In the genomic region with DNA sequence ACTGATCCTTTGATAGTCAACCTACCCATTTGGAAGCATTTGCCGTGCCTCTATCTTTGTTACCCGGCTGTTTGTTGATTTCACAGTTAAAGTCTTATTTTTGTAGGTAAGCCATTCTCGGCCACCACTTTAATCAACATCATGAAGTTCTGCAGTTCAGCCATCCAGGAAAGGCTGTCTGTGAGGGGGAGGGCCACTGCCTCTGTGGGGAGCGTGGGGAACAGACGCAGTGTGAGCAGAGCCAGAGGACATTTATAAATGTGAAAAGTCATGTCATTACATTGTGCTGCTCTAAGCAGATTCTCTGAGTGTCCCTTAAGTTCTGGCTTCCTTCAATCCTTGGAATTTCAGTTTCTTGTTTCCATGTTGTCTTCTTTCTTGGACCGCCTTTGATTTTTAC, we compare ENCODE assay signal across 31 mouse cellular contexts. TPM values are rescaled to one million over a fixed set of nuclear protein-coding genes. Genes with fewer than 3 reads are reported as not detected.
"Had no signal": no experiment of that assay in that cellular context is flagged by ENCODE, and none has a peak within 500 bp of the region (broad histone marks: within the 10 kb centered on the region; RNA-seq: fewer than 3 reads in every experiment).

No protein-coding gene starts in this region.

- H3K4me1 ChIP-seq: intestine, embryonic 15.5 days; stomach, embryonic 15.5 days had no signal

- H3K27me3 ChIP-seq: intestine, embryonic 15.5 days; limb, embryonic 13.5 days; midbrain, embryonic 13.5 days; neural tube, embryonic 13.5 days; stomach, embryonic 15.5 days had no signal

- DNase-seq: kidney, adult 11 months; kidney, adult 8-10 months; kidney, postnatal 25 days; layer of hippocampus, adult 9-11 months; lung, embryonic 14.5 days; retina, postnatal 1 day; thymus, postnatal 36 days had no signal

- H3K36me3 ChIP-seq: intestine, embryonic 15.5 days; limb, embryonic 10.5 days; limb, embryonic 13.5 days; midbrain, embryonic 10.5 days; midbrain, embryonic 13.5 days; neural tube, embryonic 13.5 days; stomach, embryonic 15.5 days had no signal

- H3K4me3 ChIP-seq: intestine, embryonic 15.5 days; layer of hippocampus, adult 2 months; limb, embryonic 10.5 days; limb, embryonic 13.5 days; megakaryocyte, embryonic 14.5 days; midbrain, embryonic 10.5 days; midbrain, embryonic 13.5 days; myocyte; neural tube, embryonic 13.5 days; stomach, embryonic 15.5 days had no signal

- H3K9me3 ChIP-seq: intestine, embryonic 15.5 days; limb, embryonic 10.5 days; limb, embryonic 13.5 days; midbrain, embryonic 10.5 days; midbrain, embryonic 13.5 days; neural tube, embryonic 13.5 days; stomach, embryonic 15.5 days had no signal

- H3K4me2 ChIP-seq: intestine, embryonic 15.5 days; limb, embryonic 13.5 days; lung, embryonic 14.5 days; midbrain, embryonic 13.5 days; neural tube, embryonic 13.5 days; stomach, embryonic 15.5 days had no signal

- H3K9ac ChIP-seq: intestine, embryonic 15.5 days; limb, embryonic 13.5 days; liver, embryonic 14.5 days; lung, embryonic 14.5 days; midbrain, embryonic 13.5 days; neural tube, embryonic 13.5 days; stomach, embryonic 15.5 days had no signal

- ATAC-seq: intestine, embryonic 15.5 days; lung, postnatal 0 days; midbrain, embryonic 13.5 days; midbrain, embryonic 16.5 days had no signal

- H3K27ac ChIP-seq: intestine, embryonic 15.5 days; kidney, postnatal 0 days; layer of hippocampus, adult 2 months; limb, embryonic 10.5 days; limb, embryonic 13.5 days; liver, embryonic 14.5 days; midbrain, embryonic 10.5 days; midbrain, embryonic 13.5 days; neural tube, embryonic 13.5 days; stomach, embryonic 15.5 days had no signal

RNA-seq across cellular contexts. Expression of a gene that starts 5.4 kb away (rescaled TPM):
- total RNA-seq: layer of hippocampus, adult 2 months; layer of hippocampus, postnatal 25 days; left cerebral cortex, adult 18-20 months; left cerebral cortex, postnatal 25 days; liver, adult 2 months; monocyte, adult 5-6 weeks; neutrophil, adult 5-6 weeks had no signal
- polyA plus RNA-seq: intestine, embryonic 15.5 days; kidney, postnatal 0 days; large intestine, adult 2 months; limb, embryonic 10.5 days; limb, embryonic 13.5 days; liver, adult 2 months; liver, embryonic 14.5 days; lung, embryonic 14.5 days; lung, postnatal 0 days; midbrain, embryonic 10.5 days; midbrain, embryonic 13.5 days; midbrain, embryonic 16.5 days; myocyte; neural tube, embryonic 13.5 days; small intestine, adult 2 months; stomach, embryonic 15.5 days; thymus, postnatal 0 days; urinary bladder, adult 2 months had no signal
